Mouse (Mus musculus): ENCODE measurements around the gene Gm44596. TPM values are rescaled to one million over a fixed set of nuclear protein-coding genes. Genes with fewer than 3 reads are reported as not detected.

Gm44596 gene
- total RNA-seq (2023): not detected in 4 replicates

GRCm38 (mm10) chr6:128375192-128375591, at the start of gene Gm44596, which contains the start of gene Tex52:
Gm44596 (plus strand) TSS chr6:128375503.
Tex52 (plus strand) TSS chr6:128375456.

GRCm38 (mm10) chr6:128355726-128356416, 19.4 kb upstream of the Gm44596 start, which contains the start of gene Tulp3:
Tulp3 (minus strand) TSS chr6:128355851.

GRCm38 (mm10) chr6:128362381-128363006, 12.8 kb upstream of the Gm44596 start, which contains the start of the genes Rhno1 and Foxm1:
Rhno1 (minus strand) TSS chr6:128362911.
Foxm1 (plus strand) TSS chr6:128362967.

GRCm38 (mm10) chr6:128398996-128399395, 23.7 kb downstream of the Gm44596 start, which contains the start of gene Nrip2:
Nrip2 (plus strand) TSS chr6:128399296.

GRCm38 (mm10) chr6:128424269-128425019, 49.1 kb downstream of the Gm44596 start, which contains the start of gene Itfg2:
Itfg2 (minus strand) TSS chr6:128424931.

GRCm38 (mm10) chr6:128438317-128438870, 63.1 kb downstream of the Gm44596 start, which contains the start of gene Fkbp4:
Fkbp4 (minus strand) TSS chr6:128438677.

Other genes starting within 250 kb of the Gm44596 start
- gene Tspan9, start 231.9 kb upstream of the Gm44596 start, total RNA-seq (2023): 0.31 to 1.7 TPM (median 0.57 TPM) in 4 replicates
- not detected in 4 replicates for gene Tead4, start 74.7 kb upstream of the Gm44596 start, total RNA-seq (2023)
- 3.4 to 5.5 TPM (median 4.4 TPM) in 4 replicates for gene Tulp3, start 19.7 kb upstream of the Gm44596 start, total RNA-seq (2023)
- gene Rhno1, start 12.6 kb upstream of the Gm44596 start, total RNA-seq (2023): 44.2 to 53.2 TPM (median 47.9 TPM) in 4 replicates
- 11.2 to 13.3 TPM (median 12.1 TPM) in 4 replicates for gene Foxm1, start 12.5 kb upstream of the Gm44596 start, total RNA-seq (2023)
- gene Tex52, start within 50 bp of the Gm44596 start, total RNA-seq (2023): not detected in 4 replicates
- gene Nrip2, start 23.8 kb downstream of the Gm44596 start, total RNA-seq (2023): not detected in 4 replicates
- gene Itfg2, start 49.4 kb downstream of the Gm44596 start, total RNA-seq (2023): 42.9 to 70.3 TPM (median 62.4 TPM) in 4 replicates
- gene Fkbp4, start 63.2 kb downstream of the Gm44596 start, total RNA-seq (2023): 64.4 to 78.9 TPM (median 69.6 TPM) in 4 replicates
- not detected in 4 replicates for gene Pzp, start 151.2 kb downstream of the Gm44596 start, total RNA-seq (2023)
- not detected in 4 replicates for gene A2ml1, start 206.1 kb downstream of the Gm44596 start, total RNA-seq (2023)
- gene Klrb1a, start 248.0 kb downstream of the Gm44596 start, total RNA-seq (2023): 0.44 to 1.4 TPM in 2 of 4 replicates, not detected in the others